Mouse (Mus musculus): ENCODE data around the gene Gm42688. TPM values are rescaled to one million over a fixed set of nuclear protein-coding genes. Genes with fewer than 3 reads are reported as not detected.

Gene Gm42688
- total RNA-seq, 2 experiments from 2014 or later, result 1.0 to 1.2 TPM

DNA sequence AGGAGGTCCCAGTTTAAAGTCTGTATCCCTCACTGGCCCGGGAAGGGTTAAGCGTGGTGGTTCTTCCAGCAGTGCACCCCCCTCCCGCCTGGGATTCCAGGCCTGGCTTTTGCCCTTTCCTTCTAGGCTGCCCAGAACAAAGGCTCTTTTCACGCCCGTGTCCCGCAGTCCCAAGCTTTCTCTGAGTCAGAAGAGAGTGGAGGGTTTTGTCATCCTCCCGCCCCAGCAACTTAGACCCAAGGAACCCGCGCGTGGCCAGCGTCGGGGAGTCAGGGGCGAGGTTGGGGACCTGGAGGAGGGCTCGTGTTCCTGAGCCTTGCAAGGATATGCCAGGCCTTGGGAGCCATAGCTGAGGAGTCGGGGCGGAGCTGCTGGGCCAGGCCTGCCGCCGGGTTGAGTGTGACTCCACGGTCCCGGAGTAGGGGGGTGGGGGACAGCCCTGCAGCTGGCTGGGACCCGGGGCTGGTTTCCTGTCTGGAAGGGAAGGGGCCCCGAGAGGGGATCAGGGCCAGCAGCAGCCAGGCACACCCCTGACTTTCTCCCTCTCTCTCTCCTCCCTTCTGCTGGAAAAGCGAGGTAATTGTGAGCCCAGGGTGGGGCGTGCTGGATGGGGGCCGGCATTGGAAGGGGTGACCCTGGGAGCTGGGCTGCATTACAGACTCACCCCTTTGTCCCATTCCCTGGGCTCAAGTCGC is 35.6 kb downstream of the Gm42688 start:
- Histone ChIP-seq H3K27ac (peak overlapping the region; percentile 99), H3K4me3 (peak overlapping the region; percentile 92)
- no peak for TF ChIP-seq CTCF (IDR thresholded peaks at IDR 0.05)
- intact Hi-C loops (cut with DNase I), result no loop called here
- peak; percentile 87 for DNase-seq

DNA sequence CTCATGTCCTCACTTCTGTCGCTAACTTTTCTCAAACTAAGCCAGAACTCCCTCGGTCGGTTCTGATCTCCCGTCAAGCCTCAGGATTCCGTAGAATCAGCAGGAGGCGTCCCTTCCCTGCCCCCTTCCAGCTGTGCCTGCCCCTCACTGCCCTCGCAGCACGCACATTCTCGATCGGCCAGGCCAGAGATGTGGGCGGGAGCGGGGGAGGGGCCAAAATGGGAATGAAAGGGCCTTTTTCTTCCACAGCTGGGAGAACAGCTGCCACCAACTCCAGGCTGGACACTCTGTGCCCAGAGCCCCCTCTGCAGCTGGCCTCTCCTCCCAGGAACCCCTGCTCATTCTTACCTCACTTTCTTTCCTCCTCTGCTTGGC is 36.1 kb downstream of the Gm42688 start:
- H3K27ac ChIP-seq, result peak overlapping the region; percentile 99
- TF ChIP-seq CTCF (IDR thresholded peaks at IDR 0.05), result no peak
- intact Hi-C loops (cut with DNase I), result no loop called here
- H3K4me3 ChIP-seq, result peak overlapping the region; percentile 92
- DNase-seq, result peak; percentile 95

DNA sequence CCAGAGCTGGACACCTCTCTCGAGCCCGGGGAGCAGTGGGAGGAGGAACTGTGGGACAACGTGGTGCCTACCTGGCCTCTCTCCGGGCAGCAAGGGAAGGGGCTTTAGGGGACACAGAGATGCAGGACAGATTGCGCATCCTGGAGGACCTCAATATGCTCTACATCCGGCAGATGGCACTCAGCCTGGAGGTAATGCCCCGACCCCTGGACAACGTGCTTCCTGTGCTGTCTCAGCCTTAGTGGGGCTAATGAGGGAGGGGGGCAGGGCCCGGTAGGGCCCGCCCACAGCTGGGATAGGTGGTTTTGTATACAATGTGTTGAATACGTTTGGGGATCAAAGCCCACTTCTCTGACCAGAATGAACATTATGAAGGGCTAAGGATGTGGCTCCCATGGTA is 36.6 kb downstream of the Gm42688 start:
- peak; percentile 50 for DNase-seq
- Histone ChIP-seq H3K27ac (peak overlapping the region; percentile 99), H3K4me3 (peak overlapping the region; percentile 92)
- TF ChIP-seq CTCF (IDR thresholded peaks at IDR 0.05), result no peak
- intact Hi-C loops (cut with DNase I), result no loop called here

DNA sequence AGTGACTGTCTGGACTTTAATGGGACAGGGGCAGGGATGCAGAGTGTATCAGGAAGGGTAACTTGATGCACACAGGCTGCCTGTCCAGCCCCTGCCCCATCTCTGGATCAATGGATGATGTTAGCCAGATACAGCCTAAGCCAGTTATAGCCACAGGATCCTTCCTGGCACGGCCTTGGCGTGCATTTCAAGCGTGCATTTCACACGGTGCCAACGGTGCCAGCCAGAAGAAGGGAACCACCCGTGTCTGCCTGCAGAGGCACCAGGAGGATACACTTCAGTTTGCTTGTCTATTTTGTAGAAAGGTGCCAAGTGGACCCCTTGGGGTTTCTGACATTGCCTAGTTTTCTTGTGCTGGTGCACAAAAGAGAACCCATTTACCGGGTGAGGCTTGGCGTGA is 38.6 kb downstream of the Gm42688 start:
- no peak for TF ChIP-seq CTCF (IDR thresholded peaks at IDR 0.05)
- intact Hi-C loops (cut with DNase I), result no loop called here
- Histone ChIP-seq H3K27ac (peak overlapping the region; percentile 99; the same call in 1 of the 2 replicates), H3K4me3 (peak overlapping the region; percentile 0; the same call in 1 of the 2 replicates)
- no peak for DNase-seq

DNA sequence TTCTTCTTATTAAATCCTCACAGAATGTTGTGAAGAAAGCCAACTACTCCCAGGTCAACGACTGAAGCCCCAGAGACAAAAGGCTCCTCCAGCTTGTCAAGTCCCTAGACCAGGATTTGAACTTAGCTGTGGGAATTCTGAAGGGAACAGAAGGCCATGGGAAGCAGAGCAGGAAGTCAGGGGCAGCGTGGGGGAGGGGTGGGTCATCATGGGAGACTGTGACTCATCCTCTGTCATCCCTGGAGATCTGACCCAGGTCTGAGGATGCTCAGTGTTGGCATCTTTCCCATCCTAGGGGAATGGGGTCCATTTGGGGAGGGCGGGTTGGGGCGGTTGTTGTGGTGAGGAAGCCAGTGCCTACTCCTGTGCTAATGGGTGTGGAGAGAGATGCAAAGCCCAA is 40.2 kb downstream of the Gm42688 start:
- TF ChIP-seq CTCF (IDR thresholded peaks at IDR 0.05), result no peak
- no peak for DNase-seq
- intact Hi-C loops (cut with DNase I), result no loop called here
- Histone ChIP-seq H3K27ac (peak overlapping the region; percentile 71), H3K4me3 (peak overlapping the region; percentile 68)

DNA sequence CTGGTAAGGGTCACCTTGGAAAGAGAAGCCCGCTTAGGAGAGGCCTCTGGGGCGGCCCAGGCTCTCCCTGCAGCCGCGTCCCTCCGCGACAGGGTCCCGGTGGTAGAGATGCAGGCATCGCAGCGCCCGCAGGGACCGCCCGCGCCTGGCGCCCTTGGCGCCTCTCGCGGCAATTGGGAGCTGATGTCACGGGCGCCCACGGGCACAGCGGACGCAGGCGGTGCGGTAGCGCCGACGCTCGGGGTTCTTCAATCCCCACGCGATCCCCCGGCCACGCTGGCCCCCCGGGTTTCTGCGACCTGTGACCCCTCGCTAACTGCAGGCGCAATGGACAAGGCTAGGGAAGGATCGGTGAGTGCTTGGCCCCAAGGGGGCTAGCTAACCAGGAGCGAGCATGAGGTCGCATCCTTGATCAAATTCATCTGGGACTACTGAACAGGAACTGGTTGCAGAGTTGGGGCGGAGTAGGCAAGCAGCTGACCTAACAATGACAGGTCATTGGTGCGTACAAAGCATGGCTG is 40.9 kb downstream of the Gm42688 start:
- intact Hi-C loops (cut with DNase I), result no loop called here

DNA sequence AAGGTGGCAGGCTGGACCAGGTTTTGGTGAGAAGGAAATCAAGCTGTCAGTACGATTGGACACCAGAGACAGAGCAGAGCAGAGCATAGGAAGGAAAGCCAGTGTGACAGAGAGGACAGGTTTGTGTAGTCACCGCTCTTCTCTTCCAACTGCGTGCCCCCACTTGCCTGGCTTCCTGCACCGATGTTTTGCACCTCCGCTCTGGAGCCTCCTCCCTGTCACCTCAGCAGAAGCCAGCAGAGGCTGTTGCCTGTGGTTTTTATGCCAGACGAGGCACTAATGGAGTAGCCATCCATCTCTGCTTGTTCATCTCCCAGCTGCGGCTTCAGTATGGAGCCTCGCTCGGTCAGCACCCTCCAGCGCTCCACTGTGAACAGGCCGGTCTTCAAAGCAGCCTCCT is 41.5 kb downstream of the Gm42688 start:
- TF ChIP-seq CTCF (IDR thresholded peaks at IDR 0.05), result no peak
- no peak overlapping the region for H3K4me3 ChIP-seq
- 0 out of 2 replicates have a peak overlapping the region, but pooled peaks have one; percentile 1 for H3K27ac ChIP-seq
- no peak for DNase-seq
- intact Hi-C loops (cut with DNase I), result no loop called here

More for the DNA sequence above, 40.9 kb downstream of the Gm42688 start:
- DNase-seq, result peak; percentile 50
- Histone ChIP-seq H3K27ac (peak overlapping the region; percentile 71), H3K4me3 (peak overlapping the region; percentile 68)
- TF ChIP-seq CTCF (IDR thresholded peaks at IDR 0.05), result no peak

DNA sequence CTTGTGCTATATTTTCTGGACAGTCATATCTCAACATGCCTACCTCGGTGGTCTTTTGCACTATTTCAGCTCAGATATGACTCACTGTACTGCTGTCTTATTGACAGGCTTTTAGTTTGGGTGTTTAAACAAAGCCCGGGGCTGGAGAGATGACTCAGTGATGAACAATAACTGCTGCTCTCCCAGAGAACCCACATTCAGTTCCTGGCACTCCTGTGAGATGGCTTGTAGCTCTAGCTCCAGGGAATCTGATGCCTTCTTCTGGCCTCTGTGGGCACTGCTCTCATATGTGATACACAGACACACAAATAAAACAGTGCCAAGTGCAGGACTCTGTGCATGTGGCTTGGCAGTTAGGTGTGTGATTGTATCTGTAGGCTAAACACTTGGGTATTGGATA is 43.8 kb downstream of the Gm42688 start:
- intact Hi-C loops (cut with DNase I), result no loop called here
- Histone ChIP-seq H3K27ac (no peak overlapping the region), H3K4me3 (no peak overlapping the region)
- DNase-seq, result no peak
- no peak for TF ChIP-seq CTCF (IDR thresholded peaks at IDR 0.05)

DNA sequence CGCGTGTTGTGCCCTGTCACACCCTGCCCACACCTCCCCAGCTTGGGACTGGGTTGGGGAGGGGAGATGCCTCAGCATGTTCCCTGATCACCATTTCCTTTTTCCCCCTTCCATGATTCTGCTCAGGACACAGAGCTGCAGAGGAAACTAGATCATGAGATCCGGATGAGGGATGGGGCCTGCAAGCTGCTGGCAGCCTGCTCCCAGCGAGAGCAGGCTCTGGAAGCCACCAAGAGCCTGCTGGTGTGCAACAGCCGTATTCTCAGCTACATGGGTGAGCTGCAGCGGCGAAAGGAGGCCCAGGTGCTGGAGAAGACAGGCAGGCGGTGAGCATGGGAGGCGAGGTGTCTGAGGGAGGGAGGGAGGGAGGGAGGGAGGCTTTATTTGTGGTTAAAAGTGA is 44.4 kb downstream of the Gm42688 start:
- no peak for TF ChIP-seq CTCF (IDR thresholded peaks at IDR 0.05)
- no peak overlapping the region for H3K4me3 ChIP-seq
- no peak for DNase-seq
- H3K27ac ChIP-seq, result no peak overlapping the region
- intact Hi-C loops (cut with DNase I), result no loop called here

DNA sequence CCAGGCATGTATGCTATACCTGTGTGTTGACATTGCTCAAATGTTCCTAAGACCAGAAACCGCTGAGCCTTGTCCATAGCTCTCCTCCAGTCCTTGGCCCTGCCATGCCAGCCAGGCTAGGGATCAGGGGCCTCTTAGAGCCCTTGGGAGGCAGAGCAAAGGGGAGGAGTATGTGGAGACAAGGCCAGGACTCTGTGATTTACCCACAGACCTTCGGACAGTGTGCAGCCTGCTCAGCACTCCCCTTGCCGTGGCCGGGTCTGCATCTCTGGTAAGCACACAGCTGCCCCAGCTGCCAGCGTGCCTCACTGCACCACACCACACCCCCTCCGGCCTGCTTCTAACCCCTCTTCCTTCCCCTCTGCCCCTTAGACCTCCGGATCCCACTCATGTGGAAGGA is 45.9 kb downstream of the Gm42688 start:
- intact Hi-C loops (cut with DNase I), result no loop called here
- peak; percentile 16 for DNase-seq
- no peak overlapping the region for H3K4me3 ChIP-seq
- no peak overlapping the region for H3K27ac ChIP-seq
- no peak for TF ChIP-seq CTCF (IDR thresholded peaks at IDR 0.05)

DNA sequence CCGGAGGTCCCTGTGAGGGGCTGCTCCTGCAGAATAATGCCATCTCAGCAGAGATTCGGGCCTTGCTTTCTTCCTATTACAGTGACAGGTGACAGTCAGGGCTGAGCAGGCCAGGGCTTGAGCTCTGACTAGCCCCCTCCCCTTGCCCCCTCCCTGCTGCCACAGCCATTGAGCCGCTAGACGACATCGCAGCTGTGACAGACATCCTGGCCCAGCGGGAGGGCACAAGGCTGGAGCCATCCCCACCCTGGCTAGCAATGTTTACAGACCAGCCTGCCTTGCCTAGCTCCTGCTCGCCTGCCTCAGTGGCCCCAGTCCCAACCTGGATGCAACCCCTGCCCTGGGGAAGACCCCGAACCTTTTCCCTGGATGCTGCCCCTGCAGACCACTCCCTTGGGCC is 50.3 kb downstream of the Gm42688 start:
- DNase-seq, result no peak
- intact Hi-C loops (cut with DNase I), result no loop called here
- H3K27ac ChIP-seq, result no peak overlapping the region
- TF ChIP-seq CTCF (IDR thresholded peaks at IDR 0.05), result no peak
- no peak overlapping the region for H3K4me3 ChIP-seq

DNA sequence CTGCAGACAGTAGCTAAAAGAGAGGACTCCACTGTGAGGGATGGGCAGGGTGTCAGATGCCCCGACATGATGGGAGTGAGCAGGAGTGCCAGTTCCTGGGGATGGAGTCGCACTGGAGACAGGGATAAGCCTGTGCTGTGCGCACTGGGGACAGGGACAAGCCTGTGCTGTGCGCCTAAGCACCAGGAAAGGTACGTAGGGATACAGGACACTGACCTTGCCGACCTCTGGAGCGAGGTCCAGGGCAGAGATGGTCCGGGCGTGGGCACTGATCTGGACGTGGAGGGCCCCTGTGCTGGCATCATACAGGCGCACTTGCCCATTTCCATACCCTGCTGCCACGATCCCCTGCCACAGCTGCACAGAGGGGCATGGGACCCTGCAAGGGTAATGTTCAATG is 51.6 kb downstream of the Gm42688 start:
- H3K4me3 ChIP-seq, result no peak overlapping the region
- intact Hi-C loops (cut with DNase I), result no loop called here
- no peak overlapping the region for H3K27ac ChIP-seq
- TF ChIP-seq CTCF (IDR thresholded peaks at IDR 0.05), result no peak
- DNase-seq, result no peak

DNA sequence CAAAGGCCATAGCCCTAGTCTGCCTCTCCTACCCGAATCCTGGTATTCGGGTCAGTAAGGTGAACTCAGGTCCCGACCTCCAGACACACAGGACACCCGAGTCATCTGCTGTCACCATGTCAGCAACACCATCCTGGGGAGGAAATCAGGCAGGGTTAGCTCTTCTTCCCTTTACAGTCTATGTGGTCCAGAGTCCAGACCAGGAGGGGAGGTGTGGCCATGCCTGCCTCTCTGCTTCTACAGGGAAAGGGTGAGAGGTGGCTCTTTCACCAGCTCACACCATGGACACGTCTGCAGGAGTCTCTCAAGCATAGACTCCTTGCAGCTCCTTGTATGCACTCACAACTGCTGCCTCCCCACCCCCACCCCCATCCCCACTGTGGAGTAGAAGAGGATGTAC is 52.1 kb downstream of the Gm42688 start:
- no peak for DNase-seq
- no peak for TF ChIP-seq CTCF (IDR thresholded peaks at IDR 0.05)
- intact Hi-C loops (cut with DNase I), result no loop called here
- H3K27ac ChIP-seq, result no peak overlapping the region
- H3K4me3 ChIP-seq, result no peak overlapping the region
